Mouse (Mus musculus) B cell, adult 2 months (primary cell): ENCODE measurements around the gene Olfr1325.
"Not testable (repeated sequence)": the region's sequence is repeated elsewhere in the genome, so short reads cannot be mapped to it uniquely, and the experiment has no call there.

Experiments used
- DNase-seq, 2 experiments: peaks; one replicate each; pipeline ENCODE4 v3.0.0; 2022

Olfr1325 gene

DNA sequence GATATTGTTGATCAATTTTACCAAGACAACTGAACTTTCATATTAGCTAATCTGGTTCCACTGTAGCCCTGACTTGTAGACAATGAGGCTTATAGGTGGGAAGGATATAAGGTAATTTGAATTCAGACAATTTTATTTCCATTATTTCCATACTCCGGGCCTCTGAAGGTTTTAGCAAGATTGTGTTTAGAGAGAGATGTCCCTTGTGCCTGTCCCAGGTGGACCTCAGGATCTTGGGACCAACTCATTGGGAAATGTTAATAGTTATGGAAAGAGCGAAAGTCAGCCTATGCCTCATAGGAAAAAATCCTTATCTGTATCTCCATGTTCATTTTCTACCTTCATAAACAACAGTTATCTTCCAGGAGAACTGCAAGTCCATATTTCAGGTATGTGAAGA lies at the start of gene Olfr1325:
Olfr1325 (plus strand) TSS at position 301 of the 400 bp plus-strand sequence.
- DNase-seq = no peak

GRCm38 (mm10) chrX:74574788-74575187 lies 17.7 kb upstream of the Olfr1325 start, which contains the start of gene Olfr1326-ps1:
TSS of gene Olfr1326-ps1 (minus strand) at chrX:74574888.
- DNase-seq = no peak

DNA sequence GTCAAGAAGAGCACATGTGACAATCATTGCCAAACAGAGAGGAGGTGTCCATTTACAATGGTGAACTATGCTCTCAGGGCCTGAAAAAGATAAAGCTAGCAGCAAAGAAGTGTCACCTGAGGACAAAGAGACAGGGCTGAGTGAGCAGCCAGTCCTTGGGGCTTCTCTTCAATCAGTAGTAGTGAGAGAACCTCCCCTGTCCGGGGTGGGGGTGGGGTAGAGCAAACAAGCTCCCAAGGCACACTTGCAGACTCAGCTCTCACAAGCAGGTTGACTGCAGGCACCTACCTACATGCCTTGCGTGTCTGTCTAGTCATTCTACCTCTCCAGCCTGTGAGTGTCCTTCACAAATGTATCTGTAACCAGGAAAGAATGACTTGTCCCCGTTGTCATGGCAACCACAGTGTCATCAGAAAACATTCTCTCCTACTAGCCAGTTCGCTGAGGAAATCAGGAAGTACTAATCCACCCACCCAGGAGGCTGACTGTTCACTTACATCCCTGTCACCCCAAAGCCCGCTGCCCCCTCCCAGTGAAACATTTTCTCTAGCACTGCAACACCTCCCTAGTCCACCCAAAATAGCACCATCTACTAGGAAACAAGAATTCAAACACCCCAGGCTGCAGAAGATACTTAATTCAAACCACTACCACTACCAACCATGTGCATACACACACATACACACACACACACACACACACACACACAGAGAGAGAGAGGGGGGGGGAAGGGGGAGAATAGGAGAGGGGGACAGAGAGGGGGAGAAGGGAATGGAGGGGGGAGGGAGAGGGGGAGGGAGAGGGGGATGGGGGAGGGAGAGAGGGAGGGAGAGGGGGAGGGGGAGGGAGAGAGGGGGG lies 53.2 kb downstream of the Olfr1325 start, which contains the start of gene Gm5640:
Gm5640 (minus strand) TSS at position 170 of the 858 bp plus-strand sequence.
- DNase-seq = not testable (repeated sequence)

- not testable (repeated sequence) for DNase-seq
Measured at GRCm38 (mm10) chrX:74646393-74646792, 53.9 kb downstream of the Olfr1325 start.
